Mouse (Mus musculus): ENCODE data around the gene Chaf1b. TPM values are rescaled to one million over a fixed set of nuclear protein-coding genes. Genes with fewer than 3 reads are reported as not detected.
A peak's percentile ranks its signal among the peaks of the same experiment; 100 is the strongest.

The Chaf1b gene
- total RNA-seq, 4 experiments from 2014 or later, result 0.60 to 1.5 (median 0.75) TPM

GRCm38 (mm10) chr16:93912808-93913207 lies 29.1 kb downstream of the Chaf1b start:
- no peak for DNase-seq (ENCODE audit: low spot score)

- no peak for DNase-seq (ENCODE audit: low spot score)
Observed at GRCm38 (mm10) chr16:93913881-93914576, 30.3 kb downstream of the Chaf1b start.

- DNase-seq (ENCODE audit: low spot score), result no peak
Observed at GRCm38 (mm10) chr16:93915338-93915849, 31.7 kb downstream of the Chaf1b start.

DNA sequence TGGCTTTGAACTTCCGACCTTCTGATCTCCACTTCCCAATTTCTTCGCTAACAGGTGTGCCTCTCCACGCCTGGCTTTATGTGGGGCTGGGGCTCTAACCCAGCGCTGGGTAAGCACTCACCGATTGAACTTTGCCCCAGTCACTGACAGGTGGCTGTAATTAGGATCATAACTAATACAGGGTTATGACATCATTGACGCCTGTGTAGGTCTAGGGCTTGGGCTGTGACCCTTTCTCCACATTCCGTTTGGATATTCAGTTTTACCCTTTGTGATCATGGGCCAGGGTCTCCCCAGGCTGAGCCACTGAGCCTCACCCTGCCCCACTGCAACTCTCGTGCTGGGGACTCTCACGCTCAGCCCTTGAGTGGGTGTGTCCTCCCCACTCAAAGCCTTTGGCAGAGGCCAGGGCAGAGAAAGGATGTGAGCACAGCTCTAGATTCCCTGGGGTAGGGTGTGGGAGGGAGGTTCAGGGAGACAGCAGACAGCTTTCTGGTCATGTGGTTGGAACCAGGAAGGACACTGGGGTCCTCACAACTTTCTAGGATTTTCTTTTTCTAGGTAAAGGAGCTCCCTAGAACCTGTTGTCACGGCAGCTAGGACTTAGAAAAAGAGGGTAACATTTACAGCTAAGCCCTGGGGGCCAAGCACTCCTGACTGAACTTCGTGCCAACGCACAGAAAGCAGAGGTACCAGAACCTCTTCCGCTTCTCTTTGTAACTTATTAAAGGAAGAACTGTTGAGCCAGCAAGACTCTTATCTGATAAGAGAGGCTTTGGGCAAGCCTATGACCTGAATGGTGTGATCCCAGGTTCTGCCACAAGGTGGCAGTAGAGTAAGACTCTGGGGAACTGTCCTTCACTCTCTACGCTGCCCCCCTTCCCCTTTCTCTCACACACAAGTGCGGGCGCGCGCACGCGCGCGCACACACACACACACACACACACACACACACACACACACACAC lies 34.3 kb downstream of the Chaf1b start:
- peak; percentile 64 for DNase-seq (ENCODE audit: low spot score)

DNA sequence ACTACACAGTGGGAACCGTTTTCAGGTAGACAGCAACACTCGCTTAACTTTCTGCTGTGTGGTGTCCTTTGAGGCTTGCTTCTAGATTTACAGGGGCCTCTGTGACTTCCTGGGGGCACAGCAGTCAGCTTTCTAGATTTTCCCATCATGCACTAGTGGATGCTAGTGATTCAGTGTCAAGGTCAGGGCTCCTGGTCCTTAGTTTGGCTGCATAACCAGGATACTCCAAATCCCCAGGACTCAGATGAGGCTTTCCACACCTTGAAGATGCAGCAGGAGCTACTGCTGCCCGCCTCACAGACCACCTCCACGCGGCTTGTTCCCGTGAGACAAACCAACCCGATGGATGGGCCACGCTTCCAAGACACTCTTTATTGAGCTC lies 35.0 kb downstream of the Chaf1b start:
- DNase-seq (ENCODE audit: low spot score), result no peak

DNA sequence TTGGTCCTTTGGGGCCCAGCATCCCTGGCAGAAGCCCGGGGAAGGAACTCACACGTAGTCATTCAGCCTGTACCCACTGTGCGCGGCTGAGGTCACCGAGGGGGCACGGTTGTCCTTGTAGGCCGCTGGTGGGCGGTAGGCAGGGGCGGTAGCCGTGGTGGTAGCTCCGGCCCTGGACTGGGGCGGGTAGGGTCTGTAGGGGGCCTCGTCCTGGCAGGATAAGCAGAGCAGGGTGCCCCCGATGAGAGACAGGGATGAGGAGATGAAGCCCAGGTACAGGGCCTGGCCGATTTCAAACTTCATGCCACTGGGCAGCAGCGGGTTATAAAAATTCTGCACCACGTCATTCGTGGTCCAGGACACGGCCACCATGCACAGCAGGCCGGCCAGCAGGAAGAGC lies 35.5 kb downstream of the Chaf1b start:
- DNase-seq (ENCODE audit: low spot score), result no peak

DNA sequence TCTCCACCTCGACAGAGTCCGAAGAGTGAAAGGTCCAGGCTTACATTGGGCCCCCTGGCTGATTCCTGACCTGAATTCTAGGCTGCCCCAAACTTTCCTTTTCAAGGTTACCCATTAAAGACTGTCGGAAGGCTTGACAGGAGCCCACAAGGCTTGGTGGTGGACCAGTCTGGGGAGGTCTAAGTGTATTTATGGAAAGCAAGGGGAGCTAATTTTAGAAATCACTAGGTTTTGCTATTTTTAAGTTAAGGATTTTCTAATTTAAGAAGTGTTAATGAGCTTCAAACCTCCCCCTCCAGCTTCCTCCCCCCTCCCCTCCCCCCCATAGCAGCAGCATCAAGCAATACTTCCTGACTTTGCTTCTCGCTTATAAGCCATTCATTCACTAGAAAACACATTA lies 37.0 kb downstream of the Chaf1b start:
- no peak for DNase-seq (ENCODE audit: low spot score)

GRCm38 (mm10) chr16:93922835-93923389 lies 39.2 kb downstream of the Chaf1b start:
- DNase-seq (ENCODE audit: low spot score), result no peak

DNA sequence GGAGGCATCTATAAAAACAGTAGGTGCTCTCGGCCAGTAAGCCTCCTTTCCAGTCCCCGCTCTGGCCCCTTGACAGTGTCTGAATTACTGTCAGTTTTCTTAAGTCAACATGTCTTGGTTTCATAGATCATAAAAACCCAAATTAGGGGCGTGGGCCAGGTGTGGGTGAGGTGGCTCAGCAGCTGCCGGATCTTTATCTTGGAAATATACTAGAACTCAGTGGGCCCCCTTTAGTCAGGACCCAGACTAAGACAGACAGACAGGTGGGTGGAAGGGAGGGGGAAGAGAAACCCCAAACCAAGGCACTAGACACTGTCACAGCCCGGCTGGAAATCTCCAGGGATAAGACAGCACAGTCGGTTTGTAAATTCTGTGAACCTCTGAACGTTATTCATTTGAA lies 40.1 kb downstream of the Chaf1b start:
- DNase-seq (ENCODE audit: low spot score), result no peak

DNA sequence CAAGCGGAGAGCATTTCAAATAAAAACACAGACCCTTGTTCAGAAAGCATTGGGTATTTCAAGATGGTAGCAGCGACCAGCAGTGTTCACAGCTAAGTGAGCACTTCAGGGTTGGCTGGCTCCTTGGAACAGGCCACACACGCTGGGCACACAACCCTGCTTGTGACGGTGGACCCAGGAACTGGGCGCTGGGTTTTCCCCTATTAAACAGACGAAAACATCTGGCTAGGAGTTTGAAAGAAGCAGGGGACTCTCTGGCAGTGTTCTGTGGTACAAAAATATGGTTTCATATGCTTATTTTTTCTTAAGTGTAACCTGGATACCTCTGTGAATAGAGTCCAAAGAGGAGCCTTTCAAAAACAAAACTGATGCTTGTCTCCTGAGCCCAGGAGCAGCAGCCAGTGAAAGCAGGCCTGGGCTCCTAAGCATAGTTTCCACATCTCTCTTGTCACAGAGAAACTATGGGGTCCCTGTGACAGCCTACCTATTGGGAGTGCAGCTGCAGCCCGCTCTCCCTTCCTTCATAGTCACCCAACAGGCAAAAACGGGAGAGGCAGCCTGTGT lies 42.1 kb downstream of the Chaf1b start:
- DNase-seq (ENCODE audit: low spot score), result no peak

- no peak for DNase-seq (ENCODE audit: low spot score)
Observed at GRCm38 (mm10) chr16:93929370-93930032, 45.8 kb downstream of the Chaf1b start.

DNA sequence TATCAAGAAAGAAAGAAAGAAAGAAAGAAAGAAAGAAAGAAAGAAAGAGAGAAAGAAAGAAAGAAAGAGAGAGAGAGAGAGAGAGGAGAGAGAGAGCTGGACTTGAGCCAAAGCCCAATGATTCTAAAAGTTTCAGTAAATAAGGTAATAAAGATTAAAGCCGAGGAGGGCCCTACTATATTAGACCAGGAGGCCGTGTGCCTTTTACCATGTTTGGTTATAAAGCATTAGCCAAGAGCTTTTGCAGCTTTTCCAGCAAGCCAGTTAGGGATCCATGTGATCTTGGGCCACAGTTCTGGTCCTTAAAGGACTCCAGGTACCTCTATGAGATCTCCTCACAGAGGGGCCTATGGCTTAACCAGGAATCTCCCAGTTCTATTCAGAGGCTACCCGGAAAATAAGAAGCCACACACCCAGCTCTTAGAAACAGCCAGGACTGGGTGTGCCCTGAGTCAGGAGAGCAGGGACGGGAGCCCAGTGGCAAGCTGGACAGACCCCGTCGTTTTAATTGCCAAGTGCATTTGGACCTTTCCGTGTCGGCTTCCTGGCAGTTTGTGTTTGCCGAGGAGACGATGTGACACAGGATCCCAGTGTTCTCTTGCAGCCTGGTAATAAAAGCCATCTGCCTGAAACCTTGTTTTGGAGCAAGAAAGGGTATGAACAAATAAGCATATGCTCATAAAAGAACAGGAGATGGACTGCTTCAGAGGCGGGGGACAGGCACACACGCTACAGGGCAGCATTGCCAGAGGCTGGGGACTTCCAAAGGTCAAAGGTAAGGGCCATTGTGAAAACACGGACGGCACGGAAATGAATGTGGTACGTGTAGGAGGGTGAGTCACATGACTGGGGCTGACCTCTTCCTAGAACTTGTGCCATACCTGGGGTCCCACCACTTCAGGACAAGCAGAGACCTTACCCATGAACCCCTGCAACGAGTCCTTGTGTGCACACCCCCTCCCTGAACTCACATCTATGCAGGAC lies 48.8 kb downstream of the Chaf1b start:
- DNase-seq (ENCODE audit: low spot score), result no peak

- DNase-seq (ENCODE audit: low spot score), result no peak
Observed at GRCm38 (mm10) chr16:93934588-93934987, 50.9 kb downstream of the Chaf1b start.

DNA sequence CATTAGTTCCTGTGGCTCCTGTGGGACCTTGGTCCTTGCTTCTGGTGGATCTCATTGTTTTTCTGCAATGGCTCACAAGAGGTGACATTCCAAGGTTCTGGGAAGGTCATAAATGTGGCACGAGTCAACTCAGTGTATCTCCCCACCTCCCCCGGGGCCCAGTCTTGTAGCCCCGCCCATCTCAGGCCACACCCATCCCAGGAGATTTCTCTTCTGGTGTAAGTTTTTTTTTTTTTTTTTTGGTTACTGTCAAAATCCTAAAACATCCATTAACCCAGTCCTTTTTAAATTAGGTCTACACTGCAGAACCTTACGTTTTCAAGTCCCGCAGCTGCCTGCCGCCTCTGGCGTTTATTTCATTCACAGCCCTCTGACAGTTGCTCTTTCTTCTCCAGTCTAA lies 51.3 kb downstream of the Chaf1b start:
- DNase-seq (ENCODE audit: low spot score), result no peak

DNA sequence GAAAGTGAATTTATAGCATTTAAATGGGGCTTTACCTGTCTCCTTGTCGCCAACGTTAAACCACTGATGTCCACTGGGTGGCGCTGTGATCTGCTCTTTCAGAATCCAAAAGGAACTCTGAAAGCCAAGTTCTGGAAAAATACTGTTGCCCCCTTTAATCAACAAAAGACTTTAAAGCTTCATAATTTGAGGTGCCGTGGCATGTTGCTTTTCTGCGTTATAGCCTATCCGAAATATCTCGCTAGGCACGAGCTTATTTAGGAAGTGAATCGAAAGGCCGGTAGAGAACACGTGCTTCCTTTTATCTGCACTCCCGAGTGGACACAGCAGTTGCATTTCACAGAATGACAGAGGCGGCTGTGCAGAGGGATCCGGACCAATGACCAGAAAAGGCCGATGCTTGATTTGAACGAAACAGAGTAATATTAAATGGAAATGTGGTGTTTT lies 54.7 kb downstream of the Chaf1b start:
- peak; percentile 49 for DNase-seq (ENCODE audit: low spot score)

- no peak for DNase-seq (ENCODE audit: low spot score)
Observed at GRCm38 (mm10) chr16:93939961-93940360, 56.3 kb downstream of the Chaf1b start.

GRCm38 (mm10) chr16:93941781-93942567 lies 58.3 kb downstream of the Chaf1b start:
- no peak for DNase-seq (ENCODE audit: low spot score)

DNA sequence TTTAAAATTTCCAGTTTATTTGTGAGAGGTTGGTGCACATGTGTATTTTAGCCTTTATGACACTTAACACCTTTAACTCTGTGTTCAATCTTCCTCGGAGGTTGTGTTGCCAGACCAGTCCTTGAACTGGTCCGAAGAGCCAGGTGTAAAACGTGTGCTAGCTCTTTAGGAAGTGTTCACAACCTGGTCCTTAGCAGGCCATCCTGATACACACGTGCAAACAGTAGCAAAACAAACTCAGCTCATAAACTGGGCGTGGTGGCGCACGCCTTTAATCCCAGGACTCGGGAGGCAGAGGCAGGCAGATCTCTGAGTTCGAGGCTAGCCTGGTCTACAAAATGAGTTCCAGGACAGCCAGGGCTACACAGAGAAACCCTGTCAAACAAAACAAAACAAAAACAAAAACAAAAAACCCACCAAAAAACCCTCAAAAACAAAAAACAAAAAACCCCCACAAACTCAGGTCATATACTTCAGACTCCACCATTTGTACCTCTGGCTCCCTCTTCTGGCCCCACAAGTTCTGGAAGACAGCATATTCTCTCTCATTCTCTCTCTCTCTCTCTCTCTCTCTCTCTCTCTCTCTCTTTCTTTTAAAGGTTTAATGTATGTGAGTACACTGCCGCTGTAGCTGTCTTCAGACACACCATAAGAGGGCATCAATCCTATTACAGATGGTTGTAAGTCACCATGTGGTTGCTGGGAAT lies 59.2 kb downstream of the Chaf1b start:
- no peak for DNase-seq (ENCODE audit: low spot score)

DNA sequence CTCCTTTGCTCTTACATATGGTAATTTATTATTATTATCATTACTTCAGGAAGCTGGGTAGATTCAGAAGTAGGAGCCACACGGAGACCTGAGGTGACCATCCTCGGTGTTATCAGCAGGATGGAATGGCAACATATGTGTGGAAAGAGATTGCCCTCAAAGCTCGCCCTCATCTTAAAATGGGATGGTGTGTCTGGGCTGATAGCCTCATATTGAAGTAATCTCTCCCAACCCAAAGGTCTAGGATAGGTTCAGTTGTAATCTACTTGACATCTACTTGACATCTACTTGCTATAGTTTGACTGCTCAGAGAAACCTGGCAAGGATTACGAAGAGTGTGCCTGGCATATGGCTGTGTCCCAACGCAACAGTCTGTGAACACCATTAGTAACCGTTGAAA lies 60.6 kb downstream of the Chaf1b start:
- DNase-seq (ENCODE audit: low spot score), result no peak

All from heart, adult 8-10 months (tissue).